Mouse (Mus musculus): ENCODE results near the gene Dhx30.
"Not testable (repeated sequence)": the region's sequence is repeated elsewhere in the genome, so short reads cannot be mapped to it uniquely, and the experiment has no call there.

Dhx30 gene

GRCm38 (mm10) chr9:110094761-110095160, 22.9 kb downstream of the Dhx30 start:
- DNase-seq (ENCODE audit: low read depth, low spot score) = no peak

- no peak for DNase-seq (ENCODE audit: low read depth, low spot score)
Measured at GRCm38 (mm10) chr9:110093303-110093702, 24.3 kb downstream of the Dhx30 start.

- no peak for DNase-seq (ENCODE audit: low read depth, low spot score)
Measured at GRCm38 (mm10) chr9:110085693-110086092, 31.9 kb downstream of the Dhx30 start.

GRCm38 (mm10) chr9:110084201-110084964, 33.2 kb downstream of the Dhx30 start:
- DNase-seq (ENCODE audit: low read depth, low spot score) = no peak

GRCm38 (mm10) chr9:110081066-110081465, 36.6 kb downstream of the Dhx30 start:
- DNase-seq (ENCODE audit: low read depth, low spot score) = no peak

GRCm38 (mm10) chr9:110076468-110076867, 41.2 kb downstream of the Dhx30 start:
- DNase-seq (ENCODE audit: low read depth, low spot score) = not testable (repeated sequence)

- peak; percentile 18 for DNase-seq (ENCODE audit: low read depth, low spot score)
Measured at GRCm38 (mm10) chr9:110071843-110072242, 45.8 kb downstream of the Dhx30 start.

GRCm38 (mm10) chr9:110071011-110071410, 46.6 kb downstream of the Dhx30 start:
- DNase-seq (ENCODE audit: low read depth, low spot score) = no peak

- DNase-seq (ENCODE audit: low read depth, low spot score) = no peak
Measured at GRCm38 (mm10) chr9:110070358-110070757, 47.3 kb downstream of the Dhx30 start.

GRCm38 (mm10) chr9:110068745-110069144, 48.9 kb downstream of the Dhx30 start:
- DNase-seq (ENCODE audit: low read depth, low spot score) = no peak

GRCm38 (mm10) chr9:110064641-110065040, 53.0 kb downstream of the Dhx30 start:
- no peak for DNase-seq (ENCODE audit: low read depth, low spot score)

GRCm38 (mm10) chr9:110062861-110063260, 54.8 kb downstream of the Dhx30 start:
- DNase-seq (ENCODE audit: low read depth, low spot score) = no peak

- DNase-seq (ENCODE audit: low read depth, low spot score) = no peak
Measured at GRCm38 (mm10) chr9:110062405-110062804, 55.2 kb downstream of the Dhx30 start.

- DNase-seq (ENCODE audit: low read depth, low spot score) = no peak
Measured at GRCm38 (mm10) chr9:110060761-110061160, 56.9 kb downstream of the Dhx30 start.

- DNase-seq (ENCODE audit: low read depth, low spot score) = no peak
Measured at GRCm38 (mm10) chr9:110057200-110057599, 60.4 kb downstream of the Dhx30 start.

- no peak for DNase-seq (ENCODE audit: low read depth, low spot score)
Measured at GRCm38 (mm10) chr9:110054781-110055180, 62.8 kb downstream of the Dhx30 start.

- no peak for DNase-seq (ENCODE audit: low read depth, low spot score)
Measured at GRCm38 (mm10) chr9:110054080-110054421, 63.6 kb downstream of the Dhx30 start.

GRCm38 (mm10) chr9:110053305-110054079, 64.1 kb downstream of the Dhx30 start:
- no peak for DNase-seq (ENCODE audit: low read depth, low spot score)

- DNase-seq (ENCODE audit: low read depth, low spot score) = no peak
Measured at GRCm38 (mm10) chr9:110052951-110053304, 64.7 kb downstream of the Dhx30 start.

- DNase-seq (ENCODE audit: low read depth, low spot score) = no peak
Measured at GRCm38 (mm10) chr9:110051869-110052661, 65.6 kb downstream of the Dhx30 start.

GRCm38 (mm10) chr9:110051184-110051583, 66.4 kb downstream of the Dhx30 start:
- DNase-seq (ENCODE audit: low read depth, low spot score) = no peak

- no peak for DNase-seq (ENCODE audit: low read depth, low spot score)
Measured at GRCm38 (mm10) chr9:110047857-110048256, 69.8 kb downstream of the Dhx30 start.

Measured in WW6 (cell line).